Mouse (Mus musculus) left cerebral cortex, postnatal 25 days (tissue): ENCODE data around the gene Sh3rf1. TPM values are rescaled to one million over a fixed set of nuclear protein-coding genes. Genes with fewer than 3 reads are reported as not detected.

ENCODE experiments used
- DNase-seq, 2 experiments: peaks; one replicate each; pipeline ENCODE4 v3.0.0; 2022; ENCODE audit warnings: low spot score in 2 of 2, mixed read lengths in 1 of 2
- intact Hi-C: fragments of 180-260 bp; cut with DNase I; formaldehyde crosslinking; loops from one replicate; pipeline ENCODE4 v1.15.1; 2025
- total RNA-seq, 2 experiments: library from RNA; stranded (reverse); gene quantifications; 2 replicates each; pipeline ENCODE4 v1.2.3; 2021

The Sh3rf1 gene
- total RNA-seq, 2 experiments from 2014 or later: 36.8 to 39.8 TPM

GRCm38 (mm10) chr8:61310403-61310871 lies 86.8 kb downstream of the Sh3rf1 start:
- DNase-seq: no peak
- intact Hi-C loops: no loop called here

GRCm38 (mm10) chr8:61313016-61313415 lies 89.3 kb downstream of the Sh3rf1 start:
- no peak for DNase-seq

GRCm38 (mm10) chr8:61316012-61316767 lies 92.5 kb downstream of the Sh3rf1 start:
- no peak for DNase-seq
- intact Hi-C loops: loop anchor here (5.0 kb wide), 1 partner anchor 194 kb away; no protein-coding TSS in a partner anchor

More at GRCm38 (mm10) chr8:61313016-61313415, 89.3 kb downstream of the Sh3rf1 start:
- intact Hi-C loops: no loop called here

- no peak for DNase-seq
- intact Hi-C loops: loop anchor here (5.0 kb wide), 1 partner anchor 195 kb away; no protein-coding TSS in a partner anchor
Observed at GRCm38 (mm10) chr8:61316813-61317534, 93.3 kb downstream of the Sh3rf1 start.

GRCm38 (mm10) chr8:61317535-61318136 lies 94.0 kb downstream of the Sh3rf1 start:
- no peak for DNase-seq
- intact Hi-C loops: loop anchor here (5.0 kb wide), 1 partner anchor 195 kb away; no protein-coding TSS in a partner anchor

GRCm38 (mm10) chr8:61321216-61321615 lies 97.5 kb downstream of the Sh3rf1 start:
- intact Hi-C loops: no loop called here
- DNase-seq: no peak

GRCm38 (mm10) chr8:61321780-61322179 lies 98.1 kb downstream of the Sh3rf1 start:
- no peak for DNase-seq
- intact Hi-C loops: no loop called here

GRCm38 (mm10) chr8:61322462-61322861 lies 98.8 kb downstream of the Sh3rf1 start:
- intact Hi-C loops: no loop called here
- no peak for DNase-seq

GRCm38 (mm10) chr8:61324363-61324914 lies 100.8 kb downstream of the Sh3rf1 start:
- no peak for DNase-seq
- intact Hi-C loops: no loop called here

- DNase-seq: no peak
- intact Hi-C loops: no loop called here
Observed at GRCm38 (mm10) chr8:61325014-61325715, 101.5 kb downstream of the Sh3rf1 start.

- intact Hi-C loops: no loop called here
Observed at GRCm38 (mm10) chr8:61326281-61326680, 102.6 kb downstream of the Sh3rf1 start.

GRCm38 (mm10) chr8:61327333-61327732 lies 103.7 kb downstream of the Sh3rf1 start:
- intact Hi-C loops: no loop called here
- no peak for DNase-seq

More at GRCm38 (mm10) chr8:61326281-61326680, 102.6 kb downstream of the Sh3rf1 start:
- DNase-seq: no peak

GRCm38 (mm10) chr8:61339629-61340028 lies 116.0 kb downstream of the Sh3rf1 start:
- DNase-seq: no peak
- intact Hi-C loops: no loop called here

GRCm38 (mm10) chr8:61340283-61340984 lies 116.8 kb downstream of the Sh3rf1 start:
- intact Hi-C loops: no loop called here
- DNase-seq: no peak

GRCm38 (mm10) chr8:61341587-61342441 lies 118.1 kb downstream of the Sh3rf1 start:
- no peak for DNase-seq
- intact Hi-C loops: no loop called here

GRCm38 (mm10) chr8:61342473-61343026 lies 118.9 kb downstream of the Sh3rf1 start:
- intact Hi-C loops: no loop called here
- DNase-seq: no peak

- intact Hi-C loops: no loop called here
- DNase-seq: no peak
Observed at GRCm38 (mm10) chr8:61344435-61344834, 120.8 kb downstream of the Sh3rf1 start.

- DNase-seq: no peak
- intact Hi-C loops: no loop called here
Observed at GRCm38 (mm10) chr8:61346941-61347340, 123.3 kb downstream of the Sh3rf1 start.
